Mouse (Mus musculus) intestine, embryonic 16.5 days (tissue): ENCODE measurements at regions not wholly inside any gene's neighbourhood (a gene's known extent, or its start where the extent isn't known, plus 50 kb on each side); places are given as distances from the start of the nearest gene placed in this dataset.
"Not testable (repeated sequence)": the region's sequence is repeated elsewhere in the genome, so short reads cannot be mapped to it uniquely, and the experiment has no call there.

Experiments used
- ATAC-seq: fragments of 200-750 bp; cut with Nextera tagmentation; 2 replicates; pipeline ENCODE4 v1.8.0; 2017; ENCODE audit warnings: moderate TSS enrichment, moderate library complexity
- H3K27ac ChIP-seq: fragments of 300-500 bp; sonication (generic); 2 replicates; pipeline ENCODE4 v1.5.1; 2014; ENCODE audit warnings: mild to moderate bottlenecking, low read length
- H3K27me3 ChIP-seq: fragments of 300-500 bp; sonication (generic); replicated peaks from 2 replicates; pipeline ENCODE4 v1.6.1; 2014; ENCODE audit warnings: low read length, control low read depth, mixed read lengths; ENCODE audit not compliant: control insufficient read depth, insufficient read depth
- H3K36me3 ChIP-seq: fragments of 300-500 bp; sonication (generic); 2 replicates; pipeline ENCODE4 v1.6.1; 2014; ENCODE audit warnings: low read length, control low read depth; ENCODE audit not compliant: control insufficient read depth, insufficient read depth
- H3K4me1 ChIP-seq: fragments of 300-500 bp; sonication (generic); 2 replicates; pipeline ENCODE4 v1.6.1; 2014; ENCODE audit warnings: low read length, control low read depth, mixed read lengths; ENCODE audit not compliant: control insufficient read depth, insufficient read depth
- H3K4me2 ChIP-seq: fragments of 300-500 bp; sonication (generic); 2 replicates; pipeline ENCODE4 v1.6.1; 2014; ENCODE audit warnings: low read depth, low read length, control low read depth
- H3K4me3 ChIP-seq: fragments of 300-500 bp; sonication (generic); 2 replicates; pipeline ENCODE4 v1.5.1; 2014; ENCODE audit warnings: mild to moderate bottlenecking, low read length
- H3K9ac ChIP-seq: fragments of 300-500 bp; sonication (generic); 2 replicates; pipeline ENCODE4 v1.6.1; 2014; ENCODE audit warnings: low read depth, low read length
- H3K9me3 ChIP-seq: fragments of 300-500 bp; sonication (generic); 2 replicates; pipeline ENCODE4 v1.6.1; 2016; ENCODE audit warnings: low read length, control low read depth; ENCODE audit not compliant: control insufficient read depth
- WGBS: fragments of 180-500 bp; shearing (Covaris S2); extraction: QIAGEN DNeasy Blood & Tissue Kit; methylation state at CpG from one replicate; pipeline ENCODE4 v1.1.7; 2014; 5-methylcytosine and 5-hydroxymethylcytosine counted together

- H3K36me3 ChIP-seq, result no peaks in the 10 kb centered on the region
- no peaks in the 10 kb centered on the region for H3K4me1 ChIP-seq
- no peaks in the 10 kb centered on the region for H3K9me3 ChIP-seq
- H3K27me3 ChIP-seq, result no peaks in the 10 kb centered on the region
- H3K9ac ChIP-seq, result no peak overlapping the region
- no peak overlapping the region for H3K4me3 ChIP-seq
- 38% methylated on average over 4 of the region's 4 CpGs for WGBS
- no peak for ATAC-seq
- no peak overlapping the region for H3K4me2 ChIP-seq
- no peak overlapping the region for H3K27ac ChIP-seq
Observed at GRCm38 (mm10) chr6:95058017-95058416, 59.0 kb upstream of the Kbtbd8 start.

- WGBS, result 97% methylated on average over 2 of the region's 2 CpGs
Observed at GRCm38 (mm10) chr6:95056222-95056621, 60.8 kb upstream of the Kbtbd8 start.

GRCm38 (mm10) chr6:95053717-95054382 lies 63.2 kb upstream of the Kbtbd8 start:
- no peaks in the 10 kb centered on the region for H3K4me1 ChIP-seq
- no peak overlapping the region for H3K4me3 ChIP-seq
- no peak overlapping the region for H3K4me2 ChIP-seq
- ATAC-seq, result no peak
- no peaks in the 10 kb centered on the region for H3K36me3 ChIP-seq
- no peak overlapping the region for H3K27ac ChIP-seq
- no peaks in the 10 kb centered on the region for H3K9me3 ChIP-seq
- no peaks in the 10 kb centered on the region for H3K27me3 ChIP-seq
- no peak overlapping the region for H3K9ac ChIP-seq
- 53% methylated on average over 9 of the region's 9 CpGs for WGBS

More at GRCm38 (mm10) chr6:95056222-95056621, 60.8 kb upstream of the Kbtbd8 start:
- H3K4me2 ChIP-seq, result no peak overlapping the region
- H3K4me3 ChIP-seq, result no peak overlapping the region
- no peaks in the 10 kb centered on the region for H3K4me1 ChIP-seq
- H3K27me3 ChIP-seq, result no peaks in the 10 kb centered on the region
- no peaks in the 10 kb centered on the region for H3K9me3 ChIP-seq
- no peak for ATAC-seq
- no peak overlapping the region for H3K9ac ChIP-seq
- H3K27ac ChIP-seq, result no peak overlapping the region
- H3K36me3 ChIP-seq, result no peaks in the 10 kb centered on the region

- not testable (repeated sequence) for H3K4me3 ChIP-seq, H3K4me2 ChIP-seq, ATAC-seq, H3K9me3 ChIP-seq, H3K4me1 ChIP-seq, H3K27ac ChIP-seq, H3K36me3 ChIP-seq, H3K9ac ChIP-seq, H3K27me3 ChIP-seq
- WGBS, result 33% methylated on average over 6 of the region's 10 CpGs
Observed at GRCm38 (mm10) chr6:95041351-95041750, 75.7 kb upstream of the Kbtbd8 start.

- no peak overlapping the region for H3K4me3 ChIP-seq
- no peaks in the 10 kb centered on the region for H3K4me1 ChIP-seq
- no peak overlapping the region for H3K27ac ChIP-seq
- peaks cover 3% of the 10 kb centered on the region; the same call in 1 of the 2 replicates for H3K9me3 ChIP-seq
- no peak for ATAC-seq
- H3K36me3 ChIP-seq, result no peaks in the 10 kb centered on the region
- 34% methylated on average over 4 of the region's 4 CpGs for WGBS
- H3K27me3 ChIP-seq, result no peaks in the 10 kb centered on the region
- H3K4me2 ChIP-seq, result no peak overlapping the region
- H3K9ac ChIP-seq, result no peak overlapping the region
Observed at GRCm38 (mm10) chr6:95024239-95024638, 92.8 kb upstream of the Kbtbd8 start.

GRCm38 (mm10) chr6:95021724-95022123 lies 95.3 kb upstream of the Kbtbd8 start:
- ATAC-seq, result no peak
- no peak overlapping the region for H3K4me2 ChIP-seq
- H3K4me3 ChIP-seq, result no peak overlapping the region
- WGBS, result 49% methylated on average over 7 of the region's 7 CpGs
- H3K9ac ChIP-seq, result no peak overlapping the region
- no peaks in the 10 kb centered on the region for H3K36me3 ChIP-seq
- peaks cover 3% of the 10 kb centered on the region; the same call in 1 of the 2 replicates for H3K9me3 ChIP-seq
- no peaks in the 10 kb centered on the region for H3K27me3 ChIP-seq
- no peaks in the 10 kb centered on the region for H3K4me1 ChIP-seq
- H3K27ac ChIP-seq, result no peak overlapping the region

GRCm38 (mm10) chr6:95017911-95018310 lies 99.1 kb upstream of the Kbtbd8 start:
- H3K36me3 ChIP-seq, result no peaks in the 10 kb centered on the region
- no peak overlapping the region for H3K9ac ChIP-seq
- ATAC-seq, result no peak; the same call in 1 of the 2 replicates
- H3K4me2 ChIP-seq, result no peak overlapping the region
- peaks cover 3% of the 10 kb centered on the region; the same call in 1 of the 2 replicates for H3K9me3 ChIP-seq
- no peak overlapping the region for H3K27ac ChIP-seq
- H3K4me1 ChIP-seq, result no peaks in the 10 kb centered on the region
- no peaks in the 10 kb centered on the region for H3K27me3 ChIP-seq
- H3K4me3 ChIP-seq, result no peak overlapping the region
- WGBS, result 43% methylated on average over 4 of the region's 4 CpGs

GRCm38 (mm10) chr6:95017484-95017883 lies 99.6 kb upstream of the Kbtbd8 start:
- Histone ChIP-seq H3K9me3 (peaks cover 3% of the 10 kb centered on the region; the same call in 1 of the 2 replicates), H3K27me3 (no peaks in the 10 kb centered on the region), H3K36me3 (no peaks in the 10 kb centered on the region), H3K4me3 (no peak overlapping the region), H3K4me1 (no peaks in the 10 kb centered on the region), H3K9ac (no peak overlapping the region), H3K4me2 (no peak overlapping the region), H3K27ac (no peak overlapping the region)
- 45% methylated on average over 3 of the region's 3 CpGs for WGBS
- ATAC-seq, result no peak

GRCm38 (mm10) chr6:95013096-95013495 lies 103.9 kb upstream of the Kbtbd8 start:
- Histone ChIP-seq H3K36me3 (no peaks in the 10 kb centered on the region), H3K27me3 (no peaks in the 10 kb centered on the region), H3K4me1 (no peaks in the 10 kb centered on the region), H3K27ac (no peak overlapping the region), H3K9ac (no peak overlapping the region), H3K4me2 (no peak overlapping the region), H3K9me3 (no peaks in the 10 kb centered on the region), H3K4me3 (no peak overlapping the region)
- no peak for ATAC-seq
- WGBS, result 46% methylated on average over 5 of the region's 5 CpGs

- Histone ChIP-seq H3K27me3 (no peaks in the 10 kb centered on the region), H3K27ac (no peak overlapping the region), H3K4me2 (no peak overlapping the region), H3K36me3 (no peaks in the 10 kb centered on the region), H3K4me1 (no peaks in the 10 kb centered on the region), H3K4me3 (no peak overlapping the region), H3K9ac (no peak overlapping the region), H3K9me3 (no peaks in the 10 kb centered on the region)
- no peak for ATAC-seq
- 87% methylated on average over 2 of the region's 2 CpGs for WGBS
Observed at GRCm38 (mm10) chr6:95006485-95006884, 110.6 kb upstream of the Kbtbd8 start.
